Mouse (Mus musculus) heart, postnatal 10 days (tissue): ENCODE measurements around the gene Dst. TPM values are rescaled to one million over a fixed set of nuclear protein-coding genes. Genes with fewer than 3 reads are reported as not detected.

Source experiments
- DNase-seq, 2 experiments: peaks; one replicate each; pipeline ENCODE4 v3.0.0; 2021
- intact Hi-C: fragments of 180-260 bp; cut with DNase I; formaldehyde crosslinking; loops from one replicate; pipeline ENCODE4 v1.15.1; 2025
- total RNA-seq, 2 experiments: library from RNA; stranded (reverse); gene quantifications; 2 replicates each; pipeline ENCODE4 v1.2.3; 2021

Dst gene
- total RNA-seq, 2 experiments from 2014 or later: 281 to 295 TPM

DNA sequence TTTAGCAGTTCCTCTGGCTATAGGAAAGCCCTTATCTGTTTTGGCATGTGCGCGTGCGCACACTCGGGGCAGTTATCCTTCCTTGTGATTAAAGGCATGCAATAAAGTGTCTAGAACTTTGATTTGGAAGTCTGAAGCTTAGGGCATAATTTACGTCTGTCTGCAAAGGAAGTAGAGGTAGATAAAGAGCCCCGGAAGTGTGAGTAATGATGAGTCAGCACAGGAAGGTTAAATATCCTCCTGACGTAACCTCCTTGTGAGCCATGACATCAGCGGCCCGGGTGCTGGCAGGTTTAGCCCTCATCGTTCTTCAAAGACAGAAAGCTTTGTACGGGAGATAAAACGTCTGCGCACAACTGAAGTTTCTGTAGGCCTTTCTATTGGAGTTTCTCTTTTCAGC lies 343.1 kb downstream of the Dst start:
- intact Hi-C loops: no loop called here
- DNase-seq: no peak

DNA sequence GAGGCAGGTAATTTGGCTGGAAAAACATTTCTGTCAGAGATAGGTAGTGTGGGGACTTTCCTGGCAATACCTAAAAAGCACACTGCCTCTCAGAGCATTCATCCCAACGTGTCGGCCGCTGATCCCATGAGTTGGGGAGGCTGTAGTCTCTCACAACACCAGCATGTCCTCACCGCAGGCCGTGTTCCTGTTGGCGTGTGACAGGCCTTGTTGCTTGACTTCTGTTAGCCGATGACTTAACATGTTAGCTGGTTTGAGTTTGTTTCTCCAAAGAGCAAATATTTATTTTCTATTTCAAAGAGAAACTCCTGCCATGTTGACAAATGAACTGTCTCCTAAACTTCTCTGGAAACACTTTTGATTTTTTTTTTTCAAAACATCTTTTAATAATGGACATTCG lies 344.2 kb downstream of the Dst start:
- intact Hi-C loops: no loop called here

DNA sequence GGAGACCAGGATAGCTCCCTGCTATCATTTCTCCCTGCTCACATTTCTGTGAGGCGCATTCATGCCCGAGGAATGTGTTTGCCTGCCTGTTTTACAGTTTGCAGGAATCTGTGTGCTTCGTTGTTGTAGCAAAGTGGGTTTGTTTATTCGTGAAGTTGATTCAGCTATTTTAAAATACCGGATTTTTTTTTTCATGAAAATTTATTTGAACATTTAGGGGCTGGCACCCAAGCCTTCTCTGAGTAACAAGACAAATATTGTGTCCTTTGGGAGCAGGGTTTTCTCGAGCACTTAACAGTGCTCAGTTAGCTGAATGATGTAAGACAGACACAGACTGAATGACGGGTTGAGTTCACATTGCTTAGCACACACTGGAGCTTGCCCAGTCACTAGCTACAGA lies 345.9 kb downstream of the Dst start:
- intact Hi-C loops: no loop called here
- no peak for DNase-seq

More for the DNA sequence above, 344.2 kb downstream of the Dst start:
- no peak for DNase-seq

DNA sequence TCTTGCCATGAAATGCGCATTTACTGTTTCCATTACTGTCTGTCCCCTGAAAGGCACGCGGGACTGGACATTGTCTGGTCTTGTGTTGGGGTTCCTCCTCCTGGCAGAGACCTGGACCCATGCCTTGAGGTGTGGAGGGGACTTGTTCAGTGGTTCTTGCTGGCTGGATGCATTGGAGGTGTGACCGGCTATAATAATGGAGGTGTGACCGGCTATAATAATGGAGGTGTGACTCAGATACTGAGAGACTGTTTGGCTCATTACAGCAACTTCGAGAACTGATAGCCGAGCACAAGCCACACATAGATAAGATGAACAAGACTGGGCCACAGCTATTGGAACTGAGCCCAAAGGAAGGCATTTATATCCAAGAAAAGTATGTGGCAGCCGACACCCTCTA lies 351.9 kb downstream of the Dst start:
- intact Hi-C loops: loop anchor here (5.0 kb wide), 1 partner anchor 43 kb away; no protein-coding TSS in a partner anchor
- DNase-seq: no peak

DNA sequence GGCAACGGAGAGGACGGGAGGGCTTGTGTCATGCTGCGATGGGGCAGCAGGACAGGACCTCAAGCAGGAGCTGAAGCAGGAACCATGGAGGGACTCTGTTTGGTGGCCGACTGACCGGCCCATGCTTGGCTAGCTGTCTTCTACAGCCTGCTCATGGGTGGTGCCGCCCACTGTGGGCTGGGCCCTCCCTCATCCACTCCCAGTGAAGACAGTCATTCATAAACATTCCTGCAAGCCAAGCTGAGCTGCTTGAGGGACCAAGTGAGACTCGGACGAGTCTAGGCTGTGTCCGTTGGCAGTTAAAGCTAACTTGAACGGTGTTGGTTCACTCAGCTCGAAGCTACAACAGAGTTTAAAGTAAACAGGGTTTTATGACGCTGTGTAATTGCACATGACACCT lies 353.0 kb downstream of the Dst start:
- no peak for DNase-seq
- intact Hi-C loops: loop anchor here (5.0 kb wide), 1 partner anchor 44 kb away; no protein-coding TSS in a partner anchor

DNA sequence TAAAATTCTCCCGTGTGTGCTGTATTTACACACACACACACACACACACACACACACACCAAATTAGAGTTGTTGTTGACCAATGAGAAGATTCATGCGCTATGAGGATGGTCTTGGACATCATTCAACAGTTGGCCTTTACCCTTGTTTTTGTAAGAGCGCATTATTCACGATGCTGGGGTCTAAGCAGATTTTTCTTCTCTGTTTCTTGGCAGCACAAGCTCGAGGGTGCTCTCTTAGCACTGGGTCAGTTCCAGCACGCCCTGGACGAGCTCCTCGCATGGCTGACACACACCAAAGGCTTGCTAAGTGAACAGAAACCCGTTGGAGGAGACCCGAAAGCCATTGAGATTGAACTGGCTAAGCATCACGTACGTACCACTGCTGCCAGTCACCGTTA lies 360.5 kb downstream of the Dst start:
- intact Hi-C loops: no loop called here
- DNase-seq: peak; percentile 62 to 69

DNA sequence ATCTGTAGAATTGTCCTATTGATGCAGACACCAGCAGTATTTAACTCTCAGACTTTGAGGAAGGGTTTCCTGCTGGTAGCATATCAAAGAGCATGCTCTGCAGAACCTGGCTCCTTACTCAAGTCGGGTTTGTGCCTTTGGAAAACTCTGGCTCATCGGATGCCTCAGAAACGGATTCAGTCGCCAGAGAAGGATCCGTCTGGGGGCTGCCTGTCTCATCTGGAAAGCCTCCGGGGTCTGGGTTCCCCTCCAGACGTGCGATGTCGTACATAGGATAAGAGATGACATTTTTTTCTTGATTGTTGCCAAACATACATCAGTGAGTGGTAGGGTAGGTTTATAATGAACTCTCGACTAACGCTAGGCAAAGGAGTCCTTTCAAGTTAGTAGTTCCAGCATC lies 361.6 kb downstream of the Dst start:
- no peak for DNase-seq
- intact Hi-C loops: no loop called here

DNA sequence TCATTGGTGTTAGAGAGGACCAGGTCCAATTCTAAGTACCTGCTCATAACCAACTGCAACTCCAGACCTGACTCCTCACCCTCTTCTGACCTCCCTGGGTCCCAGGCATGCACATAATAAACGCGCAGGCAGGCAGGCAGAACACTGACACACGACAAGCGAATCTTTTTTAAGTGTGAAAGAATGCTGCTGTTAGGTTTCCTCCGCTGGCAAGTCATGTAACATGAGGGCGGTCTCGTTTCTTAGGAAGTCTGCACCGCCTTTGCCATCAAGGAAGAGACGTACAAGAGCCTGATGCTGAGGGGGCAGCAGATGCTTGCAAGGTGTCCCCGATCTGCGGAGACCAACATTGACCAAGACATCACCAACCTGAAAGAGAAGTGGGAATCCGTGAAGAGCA lies 365.9 kb downstream of the Dst start:
- intact Hi-C loops: no loop called here

DNA sequence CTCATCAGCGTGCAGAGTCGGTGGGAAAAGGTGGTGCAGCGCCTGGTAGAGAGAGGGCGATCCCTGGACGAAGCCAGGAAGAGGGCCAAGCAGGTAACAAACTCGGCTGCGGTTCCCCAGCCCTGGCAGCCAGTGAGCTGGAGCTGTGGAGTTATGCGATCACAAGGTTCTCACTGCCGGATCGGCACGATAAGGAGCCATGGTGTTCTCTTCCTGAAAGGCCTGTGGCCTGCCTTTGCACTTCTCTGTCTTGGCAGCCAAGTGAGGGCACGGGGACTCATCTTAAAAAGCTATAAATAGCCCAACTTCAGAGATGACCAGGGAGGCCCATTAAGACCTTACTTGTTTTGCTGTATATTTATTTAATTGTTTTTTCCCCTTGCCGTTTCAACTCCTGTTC lies 367.8 kb downstream of the Dst start:
- DNase-seq: no peak
- intact Hi-C loops: no loop called here

More for the DNA sequence above, 365.9 kb downstream of the Dst start:
- no peak for DNase-seq

DNA sequence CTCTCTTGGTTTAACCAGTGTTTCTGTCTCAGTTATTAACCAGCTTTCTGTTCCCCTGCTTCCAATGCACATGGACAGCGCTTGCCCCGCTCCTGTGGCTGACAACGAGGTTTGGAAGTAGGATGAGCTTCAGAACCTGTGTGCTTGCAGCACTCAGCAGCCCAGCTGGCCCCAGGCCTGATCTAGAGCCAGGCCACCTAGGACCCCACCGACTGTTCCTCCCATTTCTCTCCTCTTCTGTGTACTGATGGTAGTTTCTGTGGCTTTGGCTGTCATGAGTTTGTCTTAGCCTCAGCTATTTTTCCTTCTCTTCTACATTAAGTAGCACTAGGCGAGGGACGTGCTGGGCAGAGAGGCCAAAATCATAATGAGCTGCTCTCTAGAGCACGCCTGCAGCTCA lies 368.7 kb downstream of the Dst start:
- intact Hi-C loops: no loop called here
- DNase-seq: no peak

DNA sequence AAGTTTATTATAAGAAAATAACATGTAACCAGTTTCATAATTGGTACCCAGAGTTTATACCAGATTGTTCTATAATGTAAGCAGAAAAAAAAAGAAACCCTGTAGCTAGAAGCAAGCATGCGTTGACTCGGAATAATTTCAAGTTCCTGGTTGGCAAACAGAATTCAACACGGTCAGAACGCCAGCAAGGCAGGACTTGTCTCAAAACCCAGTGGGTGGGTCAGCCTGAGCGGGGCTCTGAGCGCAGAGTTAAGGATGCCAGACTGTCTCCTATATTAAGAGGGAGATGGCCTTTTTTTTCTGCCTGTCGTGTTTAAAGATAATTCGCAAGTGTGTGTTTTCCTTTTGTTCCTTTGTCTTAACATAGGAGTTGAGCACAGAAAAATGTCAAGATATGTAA lies 369.2 kb downstream of the Dst start:
- intact Hi-C loops: no loop called here

DNA sequence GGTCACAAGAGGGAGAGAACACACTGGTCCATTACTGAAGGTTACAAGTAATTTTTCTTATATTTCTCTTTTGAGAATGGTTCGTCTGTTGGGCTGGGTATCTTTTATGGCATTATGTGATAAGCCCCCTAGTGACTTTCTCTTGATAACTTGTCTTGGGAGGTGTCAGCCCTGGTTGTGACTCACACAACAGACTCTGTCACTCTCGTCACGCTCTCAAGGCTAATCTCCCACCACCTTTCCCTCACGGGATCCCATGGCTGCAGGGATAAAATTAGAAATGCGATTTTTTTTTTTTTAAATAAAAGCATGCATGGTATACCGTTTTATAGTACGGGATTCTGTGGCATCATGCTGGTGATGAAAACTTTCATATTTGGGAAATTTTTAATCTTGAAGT lies 375.5 kb downstream of the Dst start:
- DNase-seq: no peak
- intact Hi-C loops: no loop called here

More for the DNA sequence above, 369.2 kb downstream of the Dst start:
- DNase-seq: no peak

DNA sequence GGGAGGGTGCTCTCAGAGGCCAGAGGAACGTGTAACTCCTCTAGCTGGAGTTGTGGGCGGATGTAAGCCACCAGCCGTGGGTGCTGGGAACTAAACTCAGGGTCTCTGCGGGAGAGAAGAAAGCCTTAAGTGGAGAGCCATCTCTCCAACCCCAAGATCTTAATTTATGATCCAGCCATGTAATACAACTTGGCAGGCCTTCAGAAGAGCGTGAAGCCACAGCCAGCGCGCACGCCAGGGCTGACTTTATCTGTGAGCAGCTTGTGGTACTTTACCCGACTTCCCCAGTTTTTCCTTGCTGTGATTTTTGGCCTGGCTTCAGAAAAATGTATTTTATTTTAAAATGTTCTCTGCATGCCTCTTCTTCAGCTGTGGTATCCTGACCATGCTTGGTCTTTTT lies 377.0 kb downstream of the Dst start:
- intact Hi-C loops: loop anchor here (5.0 kb wide), 1 partner anchor 122 kb away; no protein-coding TSS in a partner anchor
- DNase-seq: no peak

DNA sequence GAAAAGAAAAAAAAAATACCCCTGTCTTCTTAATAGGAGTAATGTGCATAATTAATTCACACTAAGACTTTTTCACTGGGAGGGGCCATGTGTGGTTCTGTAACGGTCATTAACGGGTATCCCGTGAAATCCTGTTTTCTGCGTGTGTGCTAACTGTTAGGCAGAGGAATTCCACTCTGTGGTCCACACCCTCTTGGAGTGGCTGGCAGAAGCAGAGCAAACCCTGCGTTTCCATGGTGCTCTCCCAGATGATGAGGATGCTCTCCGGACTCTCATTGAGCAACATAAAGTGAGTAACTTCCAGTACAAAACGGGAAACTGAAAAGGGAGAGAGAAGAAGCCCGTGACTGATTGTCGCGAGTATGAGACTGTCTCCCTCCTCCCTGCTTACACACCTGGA lies 379.7 kb downstream of the Dst start:
- intact Hi-C loops: loop anchor here (5.0 kb wide), 1 partner anchor 120 kb away; no protein-coding TSS in a partner anchor
- DNase-seq: no peak

DNA sequence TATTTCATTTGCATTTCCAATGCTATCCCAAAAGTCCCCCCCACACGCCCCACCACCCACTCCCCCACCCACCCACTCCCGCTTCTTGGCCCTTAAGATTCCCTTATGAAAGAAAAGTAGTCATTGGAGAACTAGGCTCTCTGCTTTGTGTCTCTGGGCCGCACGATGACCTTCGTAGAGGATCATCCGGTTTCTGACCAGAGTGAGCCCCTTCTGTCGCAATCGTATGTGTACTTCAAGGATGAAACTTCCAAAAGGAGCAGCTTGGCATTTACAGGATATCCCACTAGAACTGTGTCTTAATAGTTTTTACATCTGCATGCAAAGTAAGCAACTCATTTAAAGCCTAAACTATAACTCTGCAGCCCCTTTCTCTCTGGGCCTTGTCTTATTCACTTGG lies 380.2 kb downstream of the Dst start:
- intact Hi-C loops: loop anchor here (5.0 kb wide), 1 partner anchor 119 kb away; no protein-coding TSS in a partner anchor
- no peak for DNase-seq

DNA sequence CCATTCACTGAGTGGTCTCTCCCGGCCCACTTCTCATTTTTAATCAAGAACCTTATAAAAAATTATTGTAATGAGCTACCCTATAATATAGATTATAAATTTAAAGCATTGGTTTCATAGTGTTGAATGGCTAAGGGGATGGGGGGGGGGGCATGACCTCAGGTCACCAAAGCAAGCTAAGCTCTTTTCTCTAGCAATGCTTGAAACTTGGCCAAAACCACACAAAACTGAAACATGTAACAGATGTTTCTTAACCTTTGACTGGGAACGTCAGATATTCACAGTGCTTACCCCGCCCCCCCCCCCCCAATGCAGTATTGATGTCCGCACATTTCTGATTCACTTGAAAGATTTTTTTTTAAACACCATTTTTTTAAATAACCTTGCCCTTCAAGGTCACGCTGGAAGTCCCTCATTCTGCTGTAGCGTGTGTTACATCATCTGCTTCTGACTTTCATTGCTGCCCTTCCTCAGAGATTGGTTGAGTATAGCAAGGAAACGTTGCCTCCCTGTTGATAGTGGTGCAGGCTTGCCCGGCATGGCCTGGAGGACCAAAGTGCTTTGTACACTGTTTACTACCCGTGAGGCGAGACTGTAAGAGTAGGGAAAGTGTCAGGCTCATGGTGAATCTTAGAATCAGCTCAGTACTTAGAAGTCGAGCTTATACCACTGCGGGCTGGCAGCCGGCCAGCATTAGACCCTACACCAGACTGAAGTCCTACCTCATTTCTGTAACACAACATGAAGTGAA lies 380.9 kb downstream of the Dst start:
- intact Hi-C loops: loop anchor here (5.0 kb wide), 1 partner anchor 118 kb away; no protein-coding TSS in a partner anchor
- DNase-seq: no peak

DNA sequence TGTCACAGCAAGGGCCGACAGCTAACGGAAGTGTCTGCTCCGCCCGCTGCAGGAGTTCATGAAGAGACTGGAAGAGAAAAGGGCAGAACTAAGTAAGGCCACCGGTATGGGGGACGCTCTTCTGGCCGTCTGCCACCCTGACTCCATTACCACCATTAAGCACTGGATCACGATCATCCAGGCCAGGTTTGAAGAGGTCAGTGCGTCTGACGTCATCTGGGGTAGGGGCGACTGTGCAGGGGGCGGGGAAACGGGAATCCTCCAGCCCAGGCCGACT lies 381.4 kb downstream of the Dst start:
- intact Hi-C loops: loop anchor here (5.0 kb wide), 1 partner anchor 118 kb away; no protein-coding TSS in a partner anchor
- DNase-seq: no peak

DNA sequence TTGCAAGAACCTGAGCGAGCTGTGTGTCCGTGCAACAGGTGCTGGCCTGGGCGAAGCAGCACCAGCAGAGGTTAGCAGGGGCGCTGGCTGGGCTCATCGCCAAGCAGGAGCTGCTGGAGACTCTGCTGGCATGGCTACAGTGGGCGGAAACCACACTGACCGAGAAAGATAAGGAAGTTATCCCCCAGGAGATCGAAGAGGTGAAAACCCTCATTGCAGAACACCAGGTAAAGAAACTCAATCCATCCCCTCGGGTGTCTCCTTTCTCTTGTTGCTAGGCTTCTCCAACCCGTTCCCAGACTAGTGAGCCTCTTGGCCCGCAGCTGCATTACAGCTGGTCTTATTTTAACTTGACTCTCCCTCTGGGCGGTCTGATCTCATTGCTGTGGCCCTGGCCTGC lies 382.3 kb downstream of the Dst start:
- DNase-seq: peak; percentile 77 to 83
- intact Hi-C loops: no loop called here

DNA sequence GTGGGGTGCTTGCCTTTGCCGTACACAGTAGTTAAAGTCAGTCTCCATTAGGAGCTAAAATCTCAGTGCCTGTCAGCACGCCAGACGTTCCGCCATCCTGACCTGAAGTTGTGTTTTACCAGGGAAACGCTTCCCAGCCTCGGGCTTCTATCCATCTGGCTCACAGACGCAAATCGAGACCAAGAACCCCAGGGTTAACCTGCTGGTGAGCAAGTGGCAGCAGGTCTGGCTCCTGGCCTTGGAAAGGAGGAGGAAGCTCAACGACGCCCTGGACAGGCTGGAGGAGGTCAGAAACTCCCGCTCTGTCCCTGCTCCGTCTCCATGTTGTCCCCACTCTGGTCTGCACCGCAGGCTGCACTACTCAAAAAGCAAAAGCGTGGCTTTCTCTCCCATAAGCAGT lies 385.2 kb downstream of the Dst start:
- DNase-seq: no peak
- intact Hi-C loops: no loop called here

DNA sequence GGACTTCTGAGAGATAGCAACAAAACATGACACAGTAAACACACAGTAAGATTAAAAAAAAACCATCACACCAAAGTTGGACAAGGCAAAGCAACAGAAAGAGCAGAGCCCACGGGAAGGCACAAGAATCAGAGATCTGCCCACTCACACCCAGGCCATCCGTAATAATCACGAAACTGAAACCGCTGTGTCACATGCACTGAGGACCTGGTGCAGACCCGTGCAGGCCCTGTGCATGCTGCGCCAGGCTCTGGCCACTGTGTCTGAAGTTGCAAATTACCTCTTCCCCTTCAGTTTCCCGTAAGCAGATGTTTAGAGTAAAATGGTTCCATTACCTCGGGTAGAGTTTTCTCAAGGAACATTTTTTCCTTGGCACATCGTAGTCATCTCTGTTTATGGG lies 389.6 kb downstream of the Dst start:
- DNase-seq: no peak
- intact Hi-C loops: no loop called here

DNA sequence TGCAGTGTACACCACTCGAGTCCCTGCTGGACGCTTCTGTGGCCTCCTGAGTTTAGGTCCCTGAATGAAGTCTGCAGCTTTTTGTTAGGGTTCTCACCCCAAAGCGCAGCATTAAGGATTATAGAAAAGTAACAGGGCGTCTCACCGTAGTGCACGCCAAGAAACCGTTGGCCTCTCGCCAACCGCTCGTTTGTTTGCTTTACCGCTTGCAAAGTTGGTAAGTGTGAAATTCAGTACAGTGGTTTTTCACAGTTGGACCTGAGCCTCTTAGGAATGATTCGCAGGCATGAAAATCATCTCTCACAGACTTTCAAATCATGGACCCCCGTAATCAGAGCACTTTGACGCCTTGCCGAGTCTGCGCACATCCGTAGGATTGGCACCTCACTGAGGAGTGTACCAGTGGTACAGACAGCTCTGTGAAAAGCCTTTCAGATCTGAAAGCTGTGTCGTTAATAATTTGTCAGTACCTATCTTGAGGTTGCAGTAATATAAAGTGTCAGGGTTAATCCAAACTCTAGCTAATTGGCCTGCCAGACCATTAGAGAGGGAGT lies 390.7 kb downstream of the Dst start:
- peak; percentile 50 to 56 for DNase-seq
- intact Hi-C loops: no loop called here

DNA sequence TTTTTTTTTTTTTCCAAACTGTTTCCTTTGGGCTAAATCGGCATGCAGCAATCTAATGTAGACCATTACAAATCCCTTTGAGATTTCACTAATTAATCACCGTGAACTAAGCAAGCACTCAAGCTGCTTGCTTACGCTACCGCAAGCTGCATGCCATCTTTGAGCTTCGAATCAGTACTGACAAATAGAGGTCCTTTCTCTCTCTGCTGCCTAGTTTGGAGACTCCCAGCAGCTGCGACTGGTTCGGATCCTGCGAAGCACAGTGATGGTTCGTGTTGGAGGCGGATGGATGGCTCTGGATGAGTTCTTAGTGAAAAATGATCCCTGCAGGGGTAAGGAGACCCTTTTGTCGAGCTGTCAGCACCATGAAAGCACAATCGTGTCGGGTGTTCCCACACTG lies 391.5 kb downstream of the Dst start:
- intact Hi-C loops: no loop called here
- no peak for DNase-seq
